Mouse (Mus musculus) ZHBTc4 (cell line): ENCODE measurements around the gene Olfr478.

Experiments
- DNase-seq: peaks from one replicate; pipeline ENCODE4 v3.0.0-alpha.2; 2011; ENCODE audit warnings: low read depth, low spot score

Gene Olfr478

GRCm38 (mm10) chr7:108033889-108034288 lies at the start of gene Olfr478:
TSS of gene Olfr478 (minus strand) at chr7:108033989.
- DNase-seq: no peak

- DNase-seq: no peak
Observed at GRCm38 (mm10) chr7:108079555-108079954, 45.8 kb upstream of the Olfr478 start, which contains the start of gene Olfr481. TSS of gene Olfr481 (plus strand) at chr7:108079855.

GRCm38 (mm10) chr7:108067246-108067645 lies 33.5 kb upstream of the Olfr478 start, which contains the start of gene Olfr480:
TSS of gene Olfr480 (minus strand) at chr7:108067346.
- no peak for DNase-seq

GRCm38 (mm10) chr7:108050393-108050792 lies 16.6 kb upstream of the Olfr478 start, which contains the start of gene Olfr479:
TSS of gene Olfr479 (plus strand) at chr7:108050693.
- DNase-seq: no peak

GRCm38 (mm10) chr7:108014256-108014655 lies 19.5 kb downstream of the Olfr478 start:
- peak; percentile 72 for DNase-seq

GRCm38 (mm10) chr7:107986393-107986792 lies 47.4 kb downstream of the Olfr478 start, which contains the start of gene Olfr477:
TSS of gene Olfr477 (plus strand) at chr7:107986693.
- no peak for DNase-seq
